Mouse (Mus musculus) macrophage (primary cell): ENCODE data around the gene Dlx1. TPM values are rescaled to one million over a fixed set of nuclear protein-coding genes. Genes with fewer than 3 reads are reported as not detected.

Experiments
- H3K27ac ChIP-seq: fragments of 350-480 bp; formaldehyde crosslinking; 2 replicates; pipeline ENCODE4 v1.9.0; 2021
- H3K36me3 ChIP-seq: fragments of 350-480 bp; formaldehyde crosslinking; 2 replicates; pipeline ENCODE4 v1.9.0; 2021; ENCODE audit errors: inconsistent target
- H3K4me3 ChIP-seq: fragments of 350-480 bp; formaldehyde crosslinking; 2 replicates; pipeline ENCODE4 v1.9.0; 2021; ENCODE audit errors: inconsistent target
- H3K79me2 ChIP-seq: fragments of 350-480 bp; formaldehyde crosslinking; 2 replicates; pipeline ENCODE4 v1.9.0; 2021; ENCODE audit errors: inconsistent target
- WGBS: methylation state at CpG from one replicate; pipeline ENCODE4 v1.1.7; 2026; ENCODE audit warnings: inconsistent platforms; ENCODE audit not compliant: missing documents; 5-methylcytosine and 5-hydroxymethylcytosine counted together
- polyA plus RNA-seq: library from polyadenylated mRNA; stranded (reverse); fragments of 250-400 nt; gene quantifications from 3 replicates; pipeline ENCODE4 v1.2.4, GENCODE M21; 2018; ENCODE audit warnings: inconsistent platforms

The Dlx1 gene
- polyA plus RNA-seq, 1 experiment from 2014 or later, result not detected

- Histone ChIP-seq H3K79me2 (no peaks in the 10 kb centered on the region), H3K27ac (no peak overlapping the region), H3K36me3 (no peaks in the 10 kb centered on the region), H3K4me3 (no peak overlapping the region)
- 11% methylated on average over 5 of the region's 5 CpGs for WGBS
Observed at GRCm38 (mm10) chr2:71533094-71533493, 5.2 kb downstream of the Dlx1 start.

DNA sequence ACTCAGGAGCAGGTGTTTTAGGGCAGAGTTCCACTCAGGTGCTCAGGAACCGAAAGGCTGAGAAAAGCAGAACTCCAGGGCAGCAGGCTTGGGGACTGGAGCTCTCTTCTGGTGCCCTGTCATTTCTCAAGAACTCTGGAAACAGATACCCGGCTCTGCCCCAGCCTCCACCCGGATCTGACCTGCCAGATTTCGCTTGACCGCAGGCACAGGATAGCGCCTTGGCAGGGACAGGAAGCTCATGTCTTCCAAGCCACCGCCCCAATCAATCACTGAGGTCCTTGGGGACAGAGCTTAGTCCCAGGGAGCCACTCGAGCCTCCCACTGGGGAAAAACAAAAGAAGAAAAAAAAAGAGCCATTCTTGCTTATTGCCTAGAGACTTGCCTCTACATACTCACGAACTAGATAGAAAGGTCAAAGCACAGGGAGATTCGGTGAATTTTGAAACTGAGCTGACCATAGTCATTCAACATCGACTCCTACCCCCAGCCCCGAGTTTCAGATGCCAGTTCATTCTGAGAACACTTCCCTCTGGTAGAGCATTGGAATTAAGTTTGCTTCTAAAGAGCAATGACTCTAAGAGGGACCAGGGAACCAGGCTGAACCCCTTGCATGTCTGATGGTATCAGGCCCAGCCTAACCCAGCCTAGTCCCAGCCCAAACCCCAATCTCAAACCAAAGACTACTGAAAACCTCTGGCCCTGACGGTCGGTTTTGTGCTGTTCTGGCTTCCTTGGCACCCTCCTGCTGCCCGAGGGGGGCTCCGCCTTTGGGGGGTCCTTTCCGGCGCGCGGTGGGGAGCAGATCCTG, 6.5 kb downstream of the Dlx1 start:
- Histone ChIP-seq H3K27ac (no peak overlapping the region), H3K79me2 (no peaks in the 10 kb centered on the region), H3K4me3 (no peak overlapping the region), H3K36me3 (no peaks in the 10 kb centered on the region)
- WGBS, result 5% methylated on average over 20 of the region's 20 CpGs

- H3K4me3 ChIP-seq, result no peak overlapping the region
- WGBS, result 8% methylated on average over 39 of the region's 48 CpGs
- H3K36me3 ChIP-seq, result no peaks in the 10 kb centered on the region
- H3K79me2 ChIP-seq, result no peaks in the 10 kb centered on the region
- H3K27ac ChIP-seq, result no peak overlapping the region
Observed at GRCm38 (mm10) chr2:71540611-71541417, 12.9 kb downstream of the Dlx1 start.

GRCm38 (mm10) chr2:71541418-71542226, 13.7 kb downstream of the Dlx1 start:
- 27% methylated on average over 37 of the region's 37 CpGs for WGBS
- no peaks in the 10 kb centered on the region for H3K79me2 ChIP-seq
- H3K4me3 ChIP-seq, result no peak overlapping the region
- H3K36me3 ChIP-seq, result no peaks in the 10 kb centered on the region
- no peak overlapping the region for H3K27ac ChIP-seq

- Histone ChIP-seq H3K36me3 (no peaks in the 10 kb centered on the region), H3K79me2 (no peaks in the 10 kb centered on the region), H3K27ac (no peak overlapping the region), H3K4me3 (no peak overlapping the region)
- WGBS, result 32% methylated on average over 6 of the region's 11 CpGs
Observed at GRCm38 (mm10) chr2:71542227-71542815, 14.4 kb downstream of the Dlx1 start.

- H3K36me3 ChIP-seq, result no peaks in the 10 kb centered on the region
- H3K79me2 ChIP-seq, result no peaks in the 10 kb centered on the region
- H3K4me3 ChIP-seq, result no peak overlapping the region
- no peak overlapping the region for H3K27ac ChIP-seq
- under 1% methylated on average over 21 of the region's 30 CpGs for WGBS
Observed at GRCm38 (mm10) chr2:71542816-71543301, 14.9 kb downstream of the Dlx1 start.

DNA sequence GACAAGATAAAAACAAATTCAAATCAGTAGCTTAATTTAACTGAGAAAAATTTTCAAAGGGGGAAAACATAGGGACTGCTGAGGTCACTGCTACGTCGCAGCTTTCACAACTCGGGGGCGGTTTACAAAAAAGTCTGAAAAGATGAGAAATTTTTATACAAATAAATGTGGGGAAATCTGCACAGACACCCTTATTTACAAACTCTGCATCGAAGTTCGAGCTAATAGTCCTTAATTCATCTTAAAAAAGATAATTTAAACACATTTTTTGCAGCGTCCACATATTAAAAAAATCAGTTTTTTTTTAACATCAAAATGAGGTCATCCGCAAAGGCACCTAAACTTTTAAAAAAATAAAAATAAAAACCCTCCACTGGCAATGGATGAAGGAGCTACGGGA, 15.6 kb downstream of the Dlx1 start:
- Histone ChIP-seq H3K27ac (no peak overlapping the region), H3K4me3 (no peak overlapping the region), H3K36me3 (no peaks in the 10 kb centered on the region), H3K79me2 (no peaks in the 10 kb centered on the region)
- 35% methylated on average over 9 of the region's 9 CpGs for WGBS

- Histone ChIP-seq H3K4me3 (no peak overlapping the region), H3K79me2 (no peaks in the 10 kb centered on the region), H3K27ac (no peak overlapping the region), H3K36me3 (no peaks in the 10 kb centered on the region)
- 26% methylated on average over 20 of the region's 20 CpGs for WGBS
Observed at GRCm38 (mm10) chr2:71543948-71544347, 16.0 kb downstream of the Dlx1 start.

GRCm38 (mm10) chr2:71544391-71545285, 16.7 kb downstream of the Dlx1 start:
- WGBS, result 11% methylated on average over 49 of the region's 61 CpGs
- H3K79me2 ChIP-seq, result no peaks in the 10 kb centered on the region
- H3K27ac ChIP-seq, result no peak overlapping the region
- H3K4me3 ChIP-seq, result no peak overlapping the region
- H3K36me3 ChIP-seq, result no peaks in the 10 kb centered on the region

DNA sequence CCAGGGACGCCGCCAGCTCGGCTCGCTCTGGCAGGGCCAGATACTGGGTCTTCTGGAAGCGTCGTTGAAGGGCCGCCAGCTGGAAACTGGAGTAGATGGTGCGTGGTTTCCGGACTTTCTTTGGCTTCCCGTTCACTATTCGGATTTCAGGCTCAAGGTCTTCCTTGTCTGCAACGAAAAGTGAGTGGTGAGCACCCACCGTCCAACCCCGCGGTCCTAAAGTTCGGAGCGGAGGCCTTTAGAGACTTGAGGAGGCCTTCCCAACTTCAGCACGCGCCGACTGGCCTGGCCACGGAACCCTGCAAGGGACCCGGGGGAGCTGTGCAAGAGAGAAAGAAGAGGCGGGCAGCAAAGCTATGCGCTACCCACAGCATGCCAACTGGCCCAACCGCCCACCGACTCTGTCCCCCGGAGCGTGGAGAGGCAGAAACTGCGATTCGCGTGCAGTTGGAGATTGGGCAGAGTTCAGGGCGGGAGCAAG, 17.5 kb downstream of the Dlx1 start:
- 10% methylated on average over 32 of the region's 32 CpGs for WGBS
- Histone ChIP-seq H3K79me2 (no peaks in the 10 kb centered on the region), H3K36me3 (no peaks in the 10 kb centered on the region), H3K4me3 (no peak overlapping the region), H3K27ac (no peak overlapping the region)

DNA sequence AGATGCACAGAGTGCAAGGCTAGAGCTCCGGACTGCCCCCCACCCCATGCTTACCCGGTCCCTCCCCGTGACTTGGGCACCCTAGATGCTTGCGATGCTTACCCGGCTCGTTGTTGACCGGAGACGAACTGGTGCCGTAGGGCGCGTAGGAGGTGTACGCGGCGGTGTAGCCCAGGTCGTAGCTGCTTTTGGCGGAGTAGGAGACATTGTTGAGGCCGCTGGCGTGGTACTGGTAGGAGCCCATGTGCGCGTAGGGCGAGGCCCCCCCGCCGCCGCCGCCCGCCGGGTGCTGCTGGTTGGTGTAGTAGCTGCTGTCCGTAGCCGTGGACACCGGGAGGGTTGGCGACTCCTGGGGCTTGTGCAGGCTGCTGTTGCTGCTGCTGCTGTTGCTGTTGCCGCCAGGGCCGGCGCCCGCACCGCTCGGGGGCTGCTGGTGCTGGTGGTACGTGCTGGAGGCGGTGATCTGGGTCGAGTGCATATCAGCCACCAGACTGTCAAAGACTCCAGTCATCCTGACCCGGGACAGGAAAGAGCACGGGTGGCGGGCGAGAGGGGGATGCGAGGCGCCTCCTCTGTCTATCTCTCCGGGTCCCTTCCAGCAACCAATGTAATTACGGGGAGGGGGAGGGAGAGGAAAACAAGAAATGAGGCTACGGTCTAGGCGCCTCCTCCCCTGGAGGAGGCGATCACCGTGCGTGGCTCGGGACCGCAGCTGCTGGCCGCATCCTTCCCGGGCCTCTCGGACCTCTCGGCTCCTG, 18.1 kb downstream of the Dlx1 start:
- 3% methylated on average over 56 of the region's 59 CpGs for WGBS

DNA sequence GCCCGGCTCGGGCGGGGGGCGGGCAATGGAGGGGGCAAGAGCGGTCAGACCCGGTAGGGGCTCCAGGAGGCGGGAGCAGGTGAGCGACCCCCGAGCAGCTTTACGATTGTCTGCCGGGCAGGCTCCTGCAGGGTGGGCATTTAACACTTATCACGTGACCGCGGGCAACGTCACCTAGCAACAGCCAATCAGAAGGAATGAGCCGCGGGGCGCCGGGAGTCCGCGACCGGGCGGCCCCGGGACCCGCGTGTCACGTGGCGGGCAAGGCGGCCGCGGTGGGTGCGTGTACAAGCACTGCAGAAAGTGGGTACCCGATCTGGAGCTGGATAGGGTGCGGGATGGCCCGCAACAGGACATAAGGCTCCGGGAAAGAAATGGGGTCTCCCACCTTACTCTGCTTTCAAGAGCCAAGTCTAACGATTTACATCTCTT, 18.7 kb downstream of the Dlx1 start, which contains the start of gene Dlx2:
Gene Dlx2 (minus strand): TSS at position 115 of the 432 bp plus-strand sequence.
- Histone ChIP-seq H3K27ac (no peak within 1 kb of the TSS), H3K4me3 (no peak within 1 kb of the TSS; the same call in 1 of the 2 replicates), H3K79me2 (no peaks in the 10 kb centered on the region), H3K36me3 (no peaks in the 10 kb centered on the region)
- WGBS, result 3% methylated on average over 37 of the region's 37 CpGs

More for the DNA sequence above, 18.1 kb downstream of the Dlx1 start:
- Histone ChIP-seq H3K79me2 (no peaks in the 10 kb centered on the region), H3K4me3 (no peak overlapping the region; the same call in 1 of the 2 replicates), H3K36me3 (no peaks in the 10 kb centered on the region), H3K27ac (no peak overlapping the region)
